ENCODE assay signal across 8 mouse cellular contexts in the genomic region with DNA sequence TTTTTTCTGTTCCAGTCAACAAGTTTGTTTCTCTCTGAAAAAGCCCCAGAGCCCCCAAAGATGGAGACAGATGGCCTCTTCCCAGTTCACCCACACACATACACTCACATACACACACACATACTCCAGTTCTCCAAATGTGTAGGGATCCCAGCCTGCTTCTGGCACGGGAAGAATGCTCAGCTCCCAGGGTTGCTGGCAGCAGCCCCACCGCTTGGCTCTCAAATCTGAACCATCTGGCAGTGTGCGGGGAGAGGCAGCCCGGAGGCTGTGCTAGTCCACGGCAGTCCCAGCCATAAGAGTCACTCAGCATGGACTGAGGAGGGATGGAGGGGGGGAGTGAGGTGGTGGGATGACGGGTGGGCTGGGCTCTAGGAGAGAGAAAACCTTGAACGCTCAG. TPM values are rescaled to one million over a fixed set of nuclear protein-coding genes. Genes with fewer than 3 reads are reported as not detected.
DNase-seq lines count a peak whose midpoint lies in the region; ATAC-seq and TF ChIP-seq lines count a peak whose summit lies in the region.

No protein-coding gene starts in this region.

- no peak overlapping the region for H3K4me2 ChIP-seq in lung, embryonic 16.5 days (ENCODE audit: low read depth, low read length)

- H3K4me1 ChIP-seq in hindbrain, embryonic 10.5 days (replicated peaks) = peaks cover 11% of the 10 kb centered on the region; the same call in 1 of the 2 replicates
- peaks cover 10% of the 10 kb centered on the region for H3K4me1 ChIP-seq in lung, embryonic 16.5 days (replicated peaks; ENCODE audit: control insufficient read depth, insufficient read depth, low read length)

- H3K4me3 ChIP-seq in hindbrain, embryonic 10.5 days = no peak overlapping the region
- no peak overlapping the region for H3K4me3 ChIP-seq in layer of hippocampus, adult 2 months
- H3K4me3 ChIP-seq in lung, embryonic 16.5 days (ENCODE audit: low read length) = no peak overlapping the region

- no peaks in the 10 kb centered on the region for H3K9me3 ChIP-seq in hindbrain, embryonic 10.5 days
- H3K9me3 ChIP-seq in lung, embryonic 16.5 days (ENCODE audit: control insufficient read depth, low read length) = no peaks in the 10 kb centered on the region

- H3K9ac ChIP-seq in lung, embryonic 16.5 days (ENCODE audit: low read length) = no peak overlapping the region

- H3K27ac ChIP-seq in hindbrain, embryonic 10.5 days = no peak overlapping the region
- no peak overlapping the region for H3K27ac ChIP-seq in layer of hippocampus, adult 2 months
- H3K27ac ChIP-seq in lung, embryonic 16.5 days (ENCODE audit: low read length) = peak overlapping the region; percentile 83

- 57% methylated on average over 7 of the region's 7 CpGs for WGBS in hindbrain, embryonic 10.5 days
- WGBS in lung, embryonic 16.5 days = 44% methylated on average over 7 of the region's 7 CpGs

- ATAC-seq in frontal cortex, adult (ENCODE audit: low TSS enrichment) = peak; percentile 94
- peak; percentile 96 for ATAC-seq in lung, embryonic 16.5 days (ENCODE audit: low read depth)

- no peaks in the 10 kb centered on the region for H3K27me3 ChIP-seq in hindbrain, embryonic 10.5 days (ENCODE audit: insufficient read depth, poor library complexity, severe bottlenecking)
- H3K27me3 ChIP-seq in lung, embryonic 16.5 days (ENCODE audit: control insufficient read depth, insufficient read depth, low read depth, low read length) = no peaks in the 10 kb centered on the region

- DNase-seq in adrenal gland, postnatal 10 days = peak; percentile 82
- no peak for DNase-seq in adrenal gland, adult 8-10 months
- peak; percentile 42 for DNase-seq in hindbrain, embryonic 10.5 days (ENCODE audit: low spot score)
- peak; percentile 93 to 94 for DNase-seq in layer of hippocampus, adult 2 months (ENCODE audit: low spot score in 2 of 2)
- peak; percentile 91 to 92 for DNase-seq in right cerebral cortex, adult 2 months (ENCODE audit: low spot score in 2 of 2)
- no peak for DNase-seq in B cell, adult 2 months

- H3K36me3 ChIP-seq in hindbrain, embryonic 10.5 days = peaks cover 10% of the 10 kb centered on the region; the same call in 1 of the 2 replicates
- H3K36me3 ChIP-seq in lung, embryonic 16.5 days (ENCODE audit: control insufficient read depth, insufficient read depth, low read length) = peaks cover 25% of the 10 kb centered on the region

- no peak for TF ChIP-seq CTCF in layer of hippocampus, adult 2 months (conservative IDR thresholded peaks at IDR 0.05)

RNA-seq across cellular contexts. Expression of gene Orm1, which starts 53.3 kb away (rescaled TPM):
- total RNA-seq in adrenal gland, postnatal 10 days (2021) = 10 to 100 TPM in 1 of 2 experiments, 1 to 10 TPM in 1; 3.2 to 11.8 TPM
- 10 to 100 TPM; 18.5 to 49.4 (median 27.4) TPM for total RNA-seq in adrenal gland, adult 8-10 months (2022)
- not detected in 2 replicates for polyA plus RNA-seq in hindbrain, embryonic 10.5 days (2016; fragmentation: Nextera tagmentation; extraction: Ambion mirVana)
- not detected for total RNA-seq in layer of hippocampus, adult 2 months (2021)
- polyA plus RNA-seq in lung, embryonic 16.5 days (2015; fragmentation: Nextera tagmentation; extraction: Ambion mirVana) = 0.48 TPM in 1 of 2 replicates, not detected in the other

Comparison
In these comparisons a context has a peak if more than half of its experiments do, and no peak if none do; other contexts are left out.
1. DNase-seq: peak in adrenal gland, postnatal 10 days (single experiment), hindbrain, embryonic 10.5 days (single experiment), layer of hippocampus, adult 2 months (2 of 2) and right cerebral cortex, adult 2 months (2 of 2); none in adrenal gland, adult 8-10 months (single experiment) and B cell, adult 2 months (0 of 2).
2. RNA of gene Orm1, which starts 53.3 kb away (total RNA-seq): 18.5 to 49.4 TPM in adrenal gland, adult 8-10 months and 3.2 to 11.8 TPM in adrenal gland, postnatal 10 days; not detected in layer of hippocampus, adult 2 months; every median in the first group is over 4 times any median in the second.